Mouse (Mus musculus): ENCODE measurements around the gene Socs5. TPM values are rescaled to one million over a fixed set of nuclear protein-coding genes. Genes with fewer than 3 reads are reported as not detected.

Gene Socs5
- total RNA-seq, 2 experiments from 2014 or later, result 3.0 to 6.0 TPM

DNA sequence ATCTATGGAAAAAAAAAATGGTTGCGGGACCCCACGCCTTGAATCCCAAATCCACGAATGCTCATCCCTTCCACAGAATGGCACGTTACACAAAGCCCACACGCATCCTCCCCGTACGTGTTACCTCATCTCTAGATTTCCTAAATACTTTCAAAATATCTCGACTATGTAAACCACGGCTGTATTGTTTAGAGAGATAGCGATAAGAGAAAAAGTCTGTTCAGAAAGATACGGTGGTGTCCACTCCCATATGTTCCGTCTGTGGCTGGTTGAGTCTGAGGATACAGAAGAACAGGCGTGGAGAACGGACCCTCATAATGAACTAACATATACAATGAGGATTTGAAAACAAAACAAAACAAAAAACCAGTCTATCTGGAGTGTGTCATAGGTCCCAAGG is 51.1 kb downstream of the Socs5 start:
- peak; percentile 20; the same call in 1 of the 2 replicates for ATAC-seq (replicated peaks; ENCODE audit: poor library complexity, severe bottlenecking)

- ATAC-seq (replicated peaks; ENCODE audit: poor library complexity, severe bottlenecking), result no peak
These were observed 52.8 kb downstream of the Socs5 start for GRCm38 (mm10) chr17:87160270-87160669.

DNA sequence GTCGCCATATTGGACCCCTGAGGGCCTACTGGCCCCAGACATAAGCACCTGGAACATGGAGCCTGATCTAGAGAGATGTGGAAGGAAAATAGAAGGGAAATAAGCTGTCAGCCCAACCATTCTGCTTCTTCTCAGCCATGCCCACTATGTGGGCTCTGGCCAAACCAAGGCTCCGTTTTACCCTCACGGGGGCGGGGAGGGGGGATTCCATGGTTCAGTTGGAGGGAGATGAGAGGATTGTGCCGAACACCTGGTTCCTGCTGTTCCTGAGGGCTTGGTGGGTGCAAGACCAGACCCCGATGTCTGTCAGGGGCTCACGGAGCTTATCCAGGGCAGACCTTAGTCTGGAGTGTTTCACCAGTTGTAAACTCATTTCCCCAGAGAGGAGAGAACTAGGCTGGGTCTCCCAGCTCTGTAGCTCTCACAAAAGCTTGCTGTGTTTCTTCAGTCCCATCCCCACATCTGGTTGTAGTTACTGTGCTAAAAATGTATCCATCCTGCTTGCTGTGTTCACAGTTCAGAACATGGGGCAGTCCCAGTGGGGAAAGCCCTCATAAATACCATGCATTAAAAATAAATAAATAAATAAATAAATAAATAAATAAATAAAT is 56.9 kb downstream of the Socs5 start:
- ATAC-seq (replicated peaks; ENCODE audit: poor library complexity, severe bottlenecking), result no peak

GRCm38 (mm10) chr17:87167407-87167806 is 59.9 kb downstream of the Socs5 start:
- no peak for ATAC-seq (replicated peaks; ENCODE audit: poor library complexity, severe bottlenecking)

GRCm38 (mm10) chr17:87169076-87169475 is 61.6 kb downstream of the Socs5 start:
- no peak for ATAC-seq (replicated peaks; ENCODE audit: poor library complexity, severe bottlenecking)

GRCm38 (mm10) chr17:87170364-87170763 is 62.9 kb downstream of the Socs5 start:
- ATAC-seq (replicated peaks; ENCODE audit: poor library complexity, severe bottlenecking), result peak; percentile 98

- no peak for ATAC-seq (replicated peaks; ENCODE audit: poor library complexity, severe bottlenecking)
These were observed 64.6 kb downstream of the Socs5 start for GRCm38 (mm10) chr17:87172031-87172430.

- ATAC-seq (replicated peaks; ENCODE audit: poor library complexity, severe bottlenecking), result no peak
These were observed 66.5 kb downstream of the Socs5 start for GRCm38 (mm10) chr17:87173966-87174365.

GRCm38 (mm10) chr17:87174651-87175331 is 67.3 kb downstream of the Socs5 start:
- no peak for ATAC-seq (replicated peaks; ENCODE audit: poor library complexity, severe bottlenecking)

DNA sequence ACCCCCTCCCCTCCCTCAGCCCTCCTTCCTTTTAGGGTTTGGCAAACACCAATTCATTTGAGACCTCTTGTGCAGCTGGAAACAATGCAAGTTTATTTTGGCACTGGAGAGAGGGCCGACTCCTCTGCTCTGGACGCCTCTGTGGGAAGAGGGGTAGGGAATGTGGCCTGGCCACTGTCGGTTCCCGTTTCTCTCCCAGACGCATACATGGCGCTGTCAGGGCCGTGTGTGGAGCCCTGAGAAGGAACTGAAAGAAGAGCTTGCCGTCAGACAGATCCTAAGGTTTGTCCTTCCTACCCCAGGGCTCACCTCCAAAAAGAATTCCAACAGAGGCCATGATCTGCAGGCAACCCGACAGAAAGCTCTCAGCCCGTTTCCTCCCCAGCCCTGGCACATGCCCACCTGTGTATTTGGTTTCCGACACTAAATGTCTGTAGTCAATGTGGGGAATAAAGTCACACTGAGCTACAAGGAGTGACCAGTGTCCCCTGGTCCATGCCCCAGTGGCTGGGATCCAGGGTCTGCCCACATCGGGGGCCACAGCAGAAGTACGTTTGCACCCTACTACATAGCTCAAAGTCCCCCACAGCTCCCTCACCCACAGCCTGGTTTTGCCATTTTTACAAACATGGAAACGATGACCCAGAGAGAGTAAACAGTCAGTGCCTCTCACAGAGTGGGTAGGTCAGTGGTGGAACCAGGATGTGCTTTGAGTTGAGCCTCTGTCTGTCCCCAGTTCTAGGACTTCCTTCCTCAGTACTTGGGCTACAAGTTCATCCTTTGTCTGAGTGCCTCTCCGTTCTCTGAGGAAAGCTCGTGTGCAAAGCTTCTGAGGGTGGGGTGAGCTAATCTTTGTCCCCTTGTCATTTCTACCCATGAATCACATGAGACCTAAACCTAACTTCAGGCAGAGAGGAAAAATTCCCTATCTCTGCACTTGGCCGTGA is 68.9 kb downstream of the Socs5 start:
- ATAC-seq (replicated peaks; ENCODE audit: poor library complexity, severe bottlenecking), result peak; percentile 62

GRCm38 (mm10) chr17:87178596-87179590 is 71.4 kb downstream of the Socs5 start:
- ATAC-seq (replicated peaks; ENCODE audit: poor library complexity, severe bottlenecking), result no peak

- peak; percentile 28 for ATAC-seq (replicated peaks; ENCODE audit: poor library complexity, severe bottlenecking)
These were observed 72.6 kb downstream of the Socs5 start for GRCm38 (mm10) chr17:87179939-87180550.

DNA sequence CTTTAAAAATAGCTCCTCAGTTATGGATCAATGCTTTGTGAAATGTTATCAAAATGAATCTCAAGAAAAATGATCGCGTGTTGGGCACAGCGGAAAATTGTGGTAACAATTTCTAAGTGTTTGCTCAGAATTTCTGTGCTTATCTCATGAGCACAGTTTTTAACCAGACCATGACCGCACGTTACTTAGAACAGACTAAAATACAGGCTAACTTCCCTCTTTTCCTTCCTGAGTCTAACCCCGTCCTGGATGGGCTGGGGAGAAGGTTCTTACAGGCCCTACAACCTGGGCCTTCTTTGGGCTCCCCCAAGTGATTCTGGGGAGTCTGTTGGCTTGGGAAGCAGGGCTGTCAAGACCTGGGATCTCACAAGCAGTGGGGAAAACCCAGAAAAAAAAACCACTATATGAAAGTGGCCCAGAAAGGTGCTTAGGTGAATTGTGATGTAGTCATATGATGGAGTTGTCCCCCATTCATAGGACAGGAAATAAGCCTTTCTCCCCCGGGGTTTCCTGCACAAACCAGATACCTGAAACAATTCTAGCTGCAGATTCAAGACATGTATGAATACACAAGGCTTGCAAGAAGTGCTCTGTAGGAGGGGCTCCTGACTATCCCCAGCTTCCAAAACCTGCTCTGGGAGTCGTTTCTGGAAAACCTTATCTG is 74.3 kb downstream of the Socs5 start:
- ATAC-seq (replicated peaks; ENCODE audit: poor library complexity, severe bottlenecking), result peak; percentile 66

DNA sequence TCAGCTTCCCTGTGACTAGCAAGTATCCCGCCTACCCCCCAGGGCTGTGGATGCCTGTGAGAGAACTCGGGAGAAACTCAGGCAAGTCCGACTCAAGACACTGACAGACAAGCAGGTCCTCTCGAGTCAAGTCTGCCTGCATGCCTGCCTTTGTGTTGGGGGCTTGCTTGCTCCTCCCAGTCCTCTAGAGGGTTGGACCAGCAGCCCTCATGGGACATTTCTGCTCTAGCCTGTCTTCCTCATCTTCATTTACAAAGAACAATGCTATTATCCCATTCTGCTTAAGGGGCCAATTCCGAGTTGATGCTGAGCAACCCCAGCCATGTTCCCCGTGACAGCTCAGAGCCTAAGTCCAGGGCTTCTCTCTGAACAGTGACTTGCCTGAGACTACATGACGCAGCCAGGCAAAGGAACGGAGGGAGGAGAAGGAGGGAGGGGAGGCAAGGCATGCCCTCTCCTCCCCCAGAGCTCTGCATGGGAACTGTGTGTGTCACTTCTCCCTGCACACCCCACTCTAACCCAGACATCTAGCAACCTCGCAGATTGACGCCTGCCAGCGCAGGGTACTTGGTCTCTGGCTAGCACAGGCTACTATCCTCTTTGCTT is 78.1 kb downstream of the Socs5 start:
- peak; percentile 29; the same call in 1 of the 2 replicates for ATAC-seq (replicated peaks; ENCODE audit: poor library complexity, severe bottlenecking)

DNA sequence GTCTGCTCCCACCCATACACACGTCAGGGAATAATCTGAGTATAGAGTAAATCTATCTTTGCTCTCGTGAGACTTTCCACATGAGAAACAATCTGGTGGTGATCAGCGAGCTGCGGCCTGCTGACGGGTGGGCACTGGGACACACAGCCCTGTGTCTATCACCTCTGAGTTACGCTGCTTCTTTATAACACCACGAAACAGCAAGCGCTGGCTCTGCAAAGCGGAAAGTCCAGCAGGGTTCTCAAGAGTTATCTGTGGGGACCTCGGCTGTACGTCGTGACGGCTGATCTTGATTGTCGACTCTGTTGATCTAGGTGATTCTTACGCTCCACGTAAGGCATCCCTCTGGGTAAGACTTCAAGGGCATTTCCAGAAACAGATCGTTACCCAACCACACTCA is 79.5 kb downstream of the Socs5 start:
- ATAC-seq (replicated peaks; ENCODE audit: poor library complexity, severe bottlenecking), result no peak

Data from granulocyte monocyte progenitor cell, adult 5-6 weeks (primary cell).